Mouse (Mus musculus) ES-E14 (cell line): Measurements from ENCODE around the gene Hlcs.

ENCODE experiments used
- CHD2 ChIP-seq: IDR thresholded peaks from 2 replicates; pipeline ENCODE4 v1.6.1; 2014; ENCODE audit warnings: mild to moderate bottlenecking, low read depth, low read length, inconsistent platforms
- HCFC1 ChIP-seq: IDR thresholded peaks from 2 replicates; pipeline ENCODE4 v1.6.1; 2012; ENCODE audit warnings: low read length, inconsistent platforms, borderline replicate concordance; ENCODE audit not compliant: insufficient read depth
- ZNF384 ChIP-seq: IDR thresholded peaks from 2 replicates; pipeline ENCODE4 v1.6.1; 2012; ENCODE audit warnings: low read depth, low read length, inconsistent platforms

DNA sequence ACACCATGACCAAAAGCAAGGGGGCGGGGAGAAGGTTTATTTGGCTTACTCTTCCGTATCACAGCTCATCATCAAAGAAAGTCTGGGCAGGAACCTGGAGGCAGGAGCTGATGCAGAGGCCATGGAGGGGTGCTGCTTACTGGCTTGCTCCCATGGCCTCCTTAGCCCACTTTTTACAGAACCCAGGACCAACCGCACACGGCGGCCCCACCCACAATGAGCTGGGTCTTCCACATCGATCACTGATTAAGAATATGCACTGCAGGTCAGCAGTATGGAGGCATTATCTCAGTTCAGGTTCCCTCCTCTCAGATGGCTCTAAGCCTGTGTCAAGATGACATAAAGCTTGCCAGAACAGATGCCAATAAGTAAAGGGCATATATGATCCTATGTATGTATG is 42.5 kb downstream of the Hlcs start:
- TF ChIP-seq CHD2 (no peak), HCFC1 (no peak), ZNF384 (no peak)
